Mouse (Mus musculus) C2C12 (cell line): ENCODE data around the gene Cyp2j7. TPM values are rescaled to one million over a fixed set of nuclear protein-coding genes. Genes with fewer than 3 reads are reported as not detected.
"Not testable (repeated sequence)": the region's sequence is repeated elsewhere in the genome, so short reads cannot be mapped to it uniquely, and the experiment has no call there.

Experiments
- H3K27me3 ChIP-seq: one replicate; pipeline ENCODE4 v1.6.1; 2011; ENCODE audit not compliant: control insufficient read depth, insufficient read depth, insufficient read length
- H3K36me3 ChIP-seq: one replicate; pipeline ENCODE4 v1.6.1; 2011; ENCODE audit not compliant: control insufficient read depth, insufficient read depth
- H3K4me3 ChIP-seq: one replicate; pipeline ENCODE4 v1.5.1; 2011; ENCODE audit warnings: mild to moderate bottlenecking, control low read depth; ENCODE audit not compliant: poor library complexity, insufficient read depth, severe bottlenecking
- H3K79me2 ChIP-seq: one replicate; pipeline ENCODE4 v1.6.1; 2011; ENCODE audit not compliant: control insufficient read depth, insufficient read depth
- H3K79me3 ChIP-seq: one replicate; pipeline ENCODE4 v1.6.1; 2011; ENCODE audit warnings: low read depth, control low read depth
- H3ac ChIP-seq: one replicate; pipeline ENCODE3; 2011; ENCODE audit warnings: low read depth; ENCODE audit not compliant: control insufficient read depth, insufficient read length
- CEBPB ChIP-seq: IDR thresholded peaks from one replicate; pipeline ENCODE4 v1.6.1; 2011; ENCODE audit warnings: low read depth, mild to moderate bottlenecking, control low read depth, moderate library complexity
- CTCF ChIP-seq: IDR thresholded peaks from one replicate; pipeline ENCODE4 v1.5.1; 2011; ENCODE audit not compliant: control insufficient read depth, insufficient read depth, insufficient read length
- FOSL1 ChIP-seq: IDR thresholded peaks from one replicate; pipeline ENCODE4 v1.8.0; 2011; ENCODE audit warnings: mild to moderate bottlenecking, low read length; ENCODE audit not compliant: poor library complexity, insufficient read depth, severe bottlenecking
- MAX ChIP-seq: IDR thresholded peaks from one replicate; pipeline ENCODE4 v1.6.1; 2011; ENCODE audit warnings: mild to moderate bottlenecking, control low read depth
- MYOD1 ChIP-seq: IDR thresholded peaks from one replicate; pipeline ENCODE4 v1.6.1; 2011; ENCODE audit warnings: low read depth; ENCODE audit not compliant: control insufficient read depth, insufficient read length
- MYOG ChIP-seq: IDR thresholded peaks from one replicate; pipeline ENCODE4 v1.6.1; 2011; ENCODE audit not compliant: control insufficient read depth, insufficient read length; ENCODE audit errors: extremely low read depth
- USF1 ChIP-seq: IDR thresholded peaks from one replicate; pipeline ENCODE4 v1.6.1; 2011; ENCODE audit warnings: low read depth, mild to moderate bottlenecking, control low read depth, moderate library complexity
- long read RNA-seq, 2 experiments: library from polyadenylated mRNA; unstranded; transcript quantifications; one replicate each; pipeline ENCODE4 v2.0.0; 2019 to 2020
- polyA plus RNA-seq: library from polyadenylated mRNA; unstranded; fragments of >200 nt; fragmentation: generic; extraction: Trizol; gene quantifications from one replicate; pipeline ENCODE4 v1.2.1, GENCODE M21; 2012; ENCODE audit warnings: missing spikeins

Gene Cyp2j7
- polyA plus RNA-seq = not detected
- long read RNA-seq, experiment 1 = 0 reads
- long read RNA-seq, experiment 2 = 0 reads

DNA sequence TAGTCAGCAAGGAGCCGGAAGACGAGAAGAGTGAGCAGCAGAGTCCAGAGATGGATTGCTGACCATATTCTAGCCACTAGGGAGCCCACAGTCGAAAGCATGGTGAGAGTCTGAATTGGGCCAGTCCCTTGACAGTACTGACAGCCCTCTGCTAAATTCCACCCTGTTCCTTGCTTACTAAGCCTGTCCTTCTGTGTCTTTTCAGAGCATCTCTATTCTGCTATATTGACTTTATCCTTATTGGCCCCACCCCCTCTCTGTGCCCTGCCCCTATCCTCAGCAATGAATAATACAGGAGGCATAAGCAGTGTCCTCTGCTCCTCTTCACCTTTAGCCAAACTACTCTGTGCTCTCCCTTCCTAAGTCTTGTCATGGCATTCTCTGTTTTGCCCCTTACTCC is at the start of gene Cyp2j7:
Cyp2j7 (minus strand) TSS at position 101 of the 400 bp plus-strand sequence.
- no peaks in the 10 kb centered on the region for H3K79me2 ChIP-seq
- TF ChIP-seq MYOG = no peak
- TF ChIP-seq MAX = no peak
- no peak for TF ChIP-seq CEBPB
- no peak for TF ChIP-seq FOSL1
- no peak for TF ChIP-seq USF1
- no peak for TF ChIP-seq MYOD1
- TF ChIP-seq CTCF = no peak

DNA sequence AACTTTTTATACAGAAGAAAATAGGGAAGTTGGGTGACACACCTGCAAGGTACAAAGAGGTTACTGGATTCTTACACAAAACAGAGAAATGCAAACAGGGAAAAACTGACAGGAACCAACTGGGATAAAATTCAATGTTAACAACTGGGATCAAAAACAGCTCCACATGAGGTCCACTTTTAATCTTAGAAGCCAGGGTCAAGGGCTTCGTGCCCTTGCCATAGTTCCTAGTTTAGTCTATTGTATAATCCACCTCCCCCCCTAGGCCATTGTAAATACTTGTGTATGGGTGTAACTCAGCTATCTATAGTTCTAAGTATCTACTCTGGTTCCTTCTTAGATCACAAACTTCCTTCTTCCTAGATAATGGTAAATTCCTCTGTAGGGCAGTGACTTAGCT is 40.4 kb upstream of the Cyp2j7 start:
- H3K36me3 ChIP-seq, H3K79me2 ChIP-seq, H3K79me3 ChIP-seq, H3K4me3 ChIP-seq, H3K27me3 ChIP-seq, H3ac ChIP-seq: not testable (repeated sequence)

More for the DNA sequence above, at the start of gene Cyp2j7:
- Histone ChIP-seq H3K4me3 (no peak within 1 kb of the TSS), H3ac (no peak within 1 kb of the TSS), H3K36me3 (no peaks in the 10 kb centered on the region), H3K27me3 (no peaks in the 10 kb centered on the region), H3K79me3 (no peaks in the 10 kb centered on the region)

DNA sequence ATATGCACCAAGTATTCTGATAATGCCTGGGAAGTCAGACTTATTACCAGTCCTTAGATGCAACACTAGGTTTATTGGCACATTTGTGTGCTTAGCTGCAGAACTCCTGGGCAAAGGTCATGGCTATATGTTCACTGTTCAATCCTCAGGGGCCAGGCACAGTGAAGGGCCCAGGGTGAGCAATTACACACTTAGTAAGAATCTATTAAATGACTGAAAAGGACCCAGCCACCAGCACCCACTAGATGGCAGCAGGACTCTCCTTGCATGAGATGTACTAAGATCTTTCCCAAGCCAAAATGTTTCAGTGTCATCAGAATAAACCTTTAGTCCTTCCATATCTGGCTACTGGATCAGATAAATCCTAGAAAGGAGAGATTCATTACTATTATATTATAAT is 37.4 kb upstream of the Cyp2j7 start:
- H3K36me3 ChIP-seq = no peaks in the 10 kb centered on the region
- H3K4me3 ChIP-seq = no peak overlapping the region
- no peaks in the 10 kb centered on the region for H3K79me2 ChIP-seq
- H3ac ChIP-seq = no peak overlapping the region
- TF ChIP-seq MYOG (no peak), USF1 (no peak), CEBPB (no peak), CTCF (no peak), FOSL1 (no peak), MAX (no peak), MYOD1 (no peak)
- H3K27me3 ChIP-seq = no peaks in the 10 kb centered on the region
- H3K79me3 ChIP-seq = no peaks in the 10 kb centered on the region

DNA sequence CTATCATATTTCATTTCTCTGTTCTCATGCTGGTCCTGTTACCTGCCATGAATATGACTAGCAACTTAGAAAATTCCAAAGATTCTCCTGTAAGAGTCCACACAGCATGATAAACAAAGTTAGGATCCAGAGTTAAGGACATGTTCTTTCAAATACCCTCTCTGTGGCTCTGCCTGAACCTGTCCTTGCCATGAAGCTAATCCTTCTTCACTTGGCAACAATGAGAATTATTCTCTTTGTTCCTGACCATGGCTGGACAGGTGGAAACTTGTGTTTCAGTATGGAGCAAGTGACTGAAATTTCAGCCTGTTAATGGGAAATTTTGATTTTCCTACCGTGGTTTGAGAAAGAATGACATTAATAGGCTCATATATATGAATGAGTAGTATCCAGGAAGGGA is 39.8 kb downstream of the Cyp2j7 start:
- no peak overlapping the region for H3K4me3 ChIP-seq
- H3K79me2 ChIP-seq = no peaks in the 10 kb centered on the region
- TF ChIP-seq MYOG (no peak), CTCF (no peak), USF1 (no peak)
- no peaks in the 10 kb centered on the region for H3K27me3 ChIP-seq
- no peak overlapping the region for H3ac ChIP-seq
- H3K79me3 ChIP-seq = no peaks in the 10 kb centered on the region
- H3K36me3 ChIP-seq = no peaks in the 10 kb centered on the region

DNA sequence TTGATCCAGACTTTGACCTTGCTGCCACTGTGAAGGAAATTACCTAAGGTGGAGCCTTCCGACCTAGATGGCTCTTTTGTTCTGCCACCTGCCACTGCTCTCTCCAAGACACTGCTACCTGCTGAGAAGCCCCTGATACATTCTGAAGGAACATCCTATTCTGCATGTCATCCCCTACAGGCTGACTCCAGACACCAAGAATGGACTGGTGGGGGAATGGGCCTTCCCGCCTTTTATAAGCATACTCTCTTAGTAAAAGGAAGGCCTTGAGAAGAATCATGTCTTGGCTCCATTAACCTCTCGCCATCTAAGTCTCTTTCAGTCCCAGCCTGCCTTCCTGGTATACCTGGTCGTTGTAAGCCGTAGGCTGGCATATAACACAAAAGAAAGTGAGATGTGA is 47.1 kb downstream of the Cyp2j7 start:
- H3ac ChIP-seq, H3K36me3 ChIP-seq, H3K79me3 ChIP-seq, H3K79me2 ChIP-seq, H3K4me3 ChIP-seq, H3K27me3 ChIP-seq: not testable (repeated sequence)

- not testable (repeated sequence) for H3K36me3 ChIP-seq, H3K79me3 ChIP-seq, H3K79me2 ChIP-seq, H3K4me3 ChIP-seq, H3K27me3 ChIP-seq, H3ac ChIP-seq
These were observed 47.8 kb downstream of the Cyp2j7 start for GRCm38 (mm10) chr4:96188671-96189070.

GRCm38 (mm10) chr4:96188146-96188545 is 48.3 kb downstream of the Cyp2j7 start:
- not testable (repeated sequence) for H3K79me2 ChIP-seq, H3K79me3 ChIP-seq, H3ac ChIP-seq, H3K4me3 ChIP-seq, H3K27me3 ChIP-seq, H3K36me3 ChIP-seq

DNA sequence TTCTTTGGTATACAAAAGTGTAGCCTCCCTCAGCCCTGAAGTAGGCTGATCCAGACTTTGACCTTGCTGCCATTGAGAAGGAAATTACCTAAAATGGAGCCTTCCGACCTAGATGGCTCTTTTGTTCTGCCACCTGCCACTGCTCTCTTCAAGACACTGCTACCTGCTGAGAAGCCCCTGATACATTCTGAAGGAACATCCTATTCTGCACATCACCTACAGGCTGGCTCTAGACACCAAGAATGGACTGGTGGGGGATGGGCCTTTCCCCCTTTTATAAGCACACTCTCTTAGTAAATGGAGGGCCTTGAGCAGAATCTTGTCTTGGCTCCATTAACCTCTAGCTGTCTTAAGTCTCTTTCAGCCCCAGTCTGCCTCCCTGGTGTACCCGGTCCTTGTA is 51.7 kb downstream of the Cyp2j7 start:
- not testable (repeated sequence) for H3K27me3 ChIP-seq, H3K36me3 ChIP-seq, H3K79me3 ChIP-seq, H3K79me2 ChIP-seq, H3ac ChIP-seq, H3K4me3 ChIP-seq
